Mouse (Mus musculus) brain, embryonic 14.5 days (tissue): ENCODE results near the gene Irf9. TPM values are rescaled to one million over a fixed set of nuclear protein-coding genes. Genes with fewer than 3 reads are reported as not detected.

Source experiments
- DNase-seq: peaks from one replicate; pipeline ENCODE4 v3.0.0-alpha.2; 2011; ENCODE audit warnings: low read depth
- CTCF ChIP-seq: fragments of 200-500 bp; IDR thresholded peaks from 2 replicates; pipeline ENCODE4 v1.5.1; 2012; ENCODE audit warnings: inconsistent platforms, mild to moderate bottlenecking, moderate library complexity, borderline replicate concordance; ENCODE audit not compliant: insufficient read depth, insufficient read length; ENCODE audit errors: extremely low read depth
- POLR2A ChIP-seq: fragments of 200-500 bp; IDR thresholded peaks from 2 replicates; pipeline ENCODE4 v1.6.1; 2012; ENCODE audit warnings: mild to moderate bottlenecking, inconsistent platforms, borderline replicate concordance; ENCODE audit not compliant: poor library complexity, insufficient read depth, insufficient read length, severe bottlenecking; ENCODE audit errors: extremely low read depth
- polyA plus RNA-seq: library from polyadenylated mRNA; depleted of rRNA; stranded (reverse); fragments of >200 nt; gene quantifications from 2 replicates; pipeline ENCODE4 v1.2.3, GENCODE M21; 2012; rRNA removed

Gene Irf9
- 23.5 and 26.2 TPM in 2 replicates for polyA plus RNA-seq

DNA sequence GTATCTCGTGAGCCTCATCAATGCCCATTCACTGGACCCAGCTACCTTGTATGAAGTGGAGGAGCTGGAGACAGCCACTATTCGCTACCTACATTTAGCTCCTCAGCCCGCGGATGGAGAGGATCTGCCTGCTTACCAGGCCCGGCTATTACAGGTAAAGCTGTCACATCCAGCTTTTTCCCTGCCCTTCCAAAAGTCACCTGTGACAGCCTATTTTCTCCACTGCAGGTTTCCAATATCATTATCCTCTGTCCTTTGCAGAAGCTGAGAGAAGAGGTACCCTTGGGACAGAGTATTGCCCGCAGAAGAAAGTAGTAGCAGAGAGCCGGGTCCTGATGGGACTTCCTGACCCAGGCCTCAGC, at the start of gene Irf9:
Irf9 (plus strand) TSS at position 301 of the 362 bp plus-strand sequence.
- TF ChIP-seq CTCF (no peak), POLR2A (no peak)
- DNase-seq: no peak

GRCm38 (mm10) chr14:55554635-55555034, 48.7 kb upstream of the Irf9 start:
- no peak for DNase-seq
- TF ChIP-seq POLR2A: no peak
- TF ChIP-seq CTCF: no peak

- no peak for DNase-seq
- TF ChIP-seq POLR2A: no peak
- no peak for TF ChIP-seq CTCF
These were observed 47.6 kb upstream of the Irf9 start for GRCm38 (mm10) chr14:55555788-55556187.

DNA sequence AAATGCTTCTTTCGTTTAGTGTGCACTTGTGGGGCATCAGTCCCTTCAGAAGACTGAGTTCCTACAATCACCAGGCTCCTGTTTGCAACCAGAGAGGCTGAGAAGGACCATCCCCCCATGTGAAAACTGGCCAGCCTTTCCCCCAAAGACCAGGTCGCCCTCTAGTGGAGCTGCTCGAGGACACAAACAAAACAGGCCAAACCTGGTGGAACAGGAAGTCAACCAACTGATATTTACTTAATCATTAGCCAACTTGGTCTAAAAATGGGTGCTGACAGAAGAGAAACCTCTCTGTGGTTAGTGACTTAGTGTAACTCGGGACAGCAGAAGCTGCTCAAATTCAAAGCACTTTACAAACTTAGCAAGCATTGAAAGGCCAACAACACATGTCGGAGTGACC, 46.4 kb upstream of the Irf9 start:
- peak; percentile 80 for DNase-seq
- TF ChIP-seq CTCF (peak; percentile 82), POLR2A (no peak)

GRCm38 (mm10) chr14:55557587-55557986, 45.8 kb upstream of the Irf9 start:
- TF ChIP-seq POLR2A (no peak), CTCF (no peak)
- DNase-seq: no peak

DNA sequence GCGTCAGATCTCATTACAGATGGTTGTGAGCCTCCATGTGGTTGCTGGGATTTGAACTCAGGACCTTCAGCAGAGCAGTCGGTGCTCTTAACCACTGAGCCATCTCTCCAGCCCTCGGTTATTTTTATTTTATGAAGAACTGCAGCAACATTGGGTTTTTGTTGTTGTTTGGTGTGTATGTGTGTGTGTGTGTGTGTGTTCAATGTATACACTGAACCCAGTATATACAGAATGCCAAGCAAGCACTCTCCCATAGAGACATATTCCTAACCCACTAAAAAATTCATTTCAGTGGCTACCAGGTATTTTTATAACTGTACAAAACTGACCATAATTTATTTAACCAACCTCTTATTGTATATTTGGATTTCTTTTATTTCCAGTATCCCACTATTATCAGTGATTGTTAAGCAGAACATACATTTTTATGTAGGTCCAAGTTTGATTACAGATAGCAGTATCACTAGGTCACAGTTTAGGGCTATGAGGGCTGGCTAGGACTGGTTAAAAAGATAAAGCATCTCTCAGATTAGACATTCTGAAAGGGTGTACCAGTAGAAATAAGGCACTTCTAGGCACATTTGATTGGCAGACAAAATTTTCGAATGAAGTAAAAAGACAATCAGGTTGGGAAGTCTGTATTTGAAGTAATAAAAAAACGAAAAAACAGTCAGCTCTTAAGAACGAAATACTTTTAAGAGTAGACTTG, 44.5 kb upstream of the Irf9 start:
- no peak for TF ChIP-seq CTCF
- TF ChIP-seq POLR2A: no peak
- DNase-seq: no peak

GRCm38 (mm10) chr14:55559799-55560201, 43.6 kb upstream of the Irf9 start, which contains the start of gene Dcaf11:
Gene Dcaf11, plus strand, starts transcription at chr14:55560006.
- TF ChIP-seq CTCF (0 out of 2 replicates have a peak, but pooled peaks have one; percentile 0), POLR2A (peak; percentile 39; the same call in 1 of the 2 replicates)
- peak; percentile 97 for DNase-seq

- no peak for TF ChIP-seq CTCF
- TF ChIP-seq POLR2A: peak; percentile 55; the same call in 1 of the 2 replicates
- DNase-seq: peak; percentile 100
These were observed 42.9 kb upstream of the Irf9 start, which contains the start of gene A730061H03Rik for GRCm38 (mm10) chr14:55560202-55561073. Gene A730061H03Rik, minus strand, starts transcription at chr14:55560406.

- DNase-seq: no peak
- no peak for TF ChIP-seq POLR2A
These were observed 41.5 kb upstream of the Irf9 start for GRCm38 (mm10) chr14:55561860-55562259.

GRCm38 (mm10) chr14:55563249-55563648, 40.1 kb upstream of the Irf9 start:
- DNase-seq: no peak
- TF ChIP-seq CTCF: no peak
- TF ChIP-seq POLR2A: no peak

GRCm38 (mm10) chr14:55565748-55566147, 37.6 kb upstream of the Irf9 start:
- DNase-seq: no peak
- TF ChIP-seq CTCF (no peak; the same call in 1 of the 2 replicates), POLR2A (no peak)
